Comparison of ENCODE assay signal across 17 mouse cellular contexts in the genomic region with DNA sequence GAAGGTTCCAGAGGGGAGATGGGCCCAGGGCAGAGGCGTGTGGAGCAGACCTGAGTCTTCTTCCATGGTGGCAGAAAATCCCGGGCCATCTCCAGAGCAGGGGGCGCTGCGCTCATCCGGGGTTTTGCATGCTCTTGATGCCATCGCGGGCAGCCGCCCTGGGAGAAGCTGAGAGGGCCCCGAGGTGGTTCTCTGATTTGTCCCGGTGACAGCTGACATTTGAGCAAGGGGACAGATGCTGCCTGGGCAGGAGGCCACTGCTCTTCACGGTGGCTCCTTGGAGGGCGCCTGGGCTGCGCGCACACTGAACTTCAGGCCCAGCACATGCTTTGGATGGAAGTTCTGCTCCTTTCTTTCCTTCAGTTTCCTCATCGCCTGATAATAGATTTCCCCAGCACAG.
DNase-seq lines count a peak whose midpoint lies in the region; ATAC-seq and TF ChIP-seq lines count a peak whose summit lies in the region.
"Had no signal": no experiment of that assay in that cellular context is flagged by ENCODE, and none has a peak within 500 bp of the region (broad histone marks: within the 10 kb centered on the region; RNA-seq: fewer than 3 reads in every experiment).

No protein-coding gene starts in this region.

- no peaks in the 10 kb centered on the region for H3K27me3 ChIP-seq in cerebellum, adult 2 months (ENCODE audit: control insufficient read depth, insufficient read depth, low read length)
- H3K27me3 ChIP-seq in hindbrain, embryonic 10.5 days (ENCODE audit: insufficient read depth, poor library complexity, severe bottlenecking), result peaks cover 5% of the 10 kb centered on the region
- no peaks in the 10 kb centered on the region for H3K27me3 ChIP-seq in hindbrain, embryonic 16.5 days (replicated peaks; ENCODE audit: control insufficient read depth, insufficient read depth, low read length)
- H3K27me3 ChIP-seq in midbrain, postnatal 0 days (ENCODE audit: insufficient read depth, low read length), result no peaks in the 10 kb centered on the region
- no peaks in the 10 kb centered on the region for H3K27me3 ChIP-seq in midbrain, embryonic 13.5 days
- H3K27me3 ChIP-seq: forebrain, embryonic 12.5 days had no signal

- H3K9me3 ChIP-seq in hindbrain, embryonic 10.5 days, result no peaks in the 10 kb centered on the region
- no peaks in the 10 kb centered on the region for H3K9me3 ChIP-seq in hindbrain, embryonic 16.5 days (ENCODE audit: control insufficient read depth, low read length)
- H3K9me3 ChIP-seq in midbrain, postnatal 0 days (ENCODE audit: low read length), result no peaks in the 10 kb centered on the region
- no peaks in the 10 kb centered on the region for H3K9me3 ChIP-seq in midbrain, embryonic 13.5 days
- H3K9me3 ChIP-seq: forebrain, embryonic 12.5 days; midbrain, embryonic 10.5 days had no signal

- no peak overlapping the region for H3K27ac ChIP-seq in cerebellum, adult 2 months (ENCODE audit: insufficient read depth, low read length)
- peak overlapping the region; percentile 40; the same call in 1 of the 2 replicates for H3K27ac ChIP-seq in hindbrain, embryonic 10.5 days
- no peak overlapping the region for H3K27ac ChIP-seq in hindbrain, embryonic 16.5 days (ENCODE audit: low read depth, low read length)
- no peak overlapping the region for H3K27ac ChIP-seq in midbrain, postnatal 0 days (ENCODE audit: low read depth, low read length)
- no peak overlapping the region for H3K27ac ChIP-seq in midbrain, embryonic 13.5 days
- H3K27ac ChIP-seq: forebrain, embryonic 12.5 days; macrophage; midbrain, embryonic 10.5 days; stomach, postnatal 0 days had no signal

- H3K4me2 ChIP-seq in hindbrain, embryonic 16.5 days (ENCODE audit: low read length), result no peak overlapping the region
- no peak overlapping the region for H3K4me2 ChIP-seq in midbrain, postnatal 0 days (ENCODE audit: low read depth, low read length, poor library complexity, severe bottlenecking)
- H3K4me2 ChIP-seq in midbrain, embryonic 13.5 days (replicated peaks), result no peak overlapping the region
- H3K4me2 ChIP-seq: forebrain, embryonic 12.5 days had no signal

- H3K9ac ChIP-seq in hindbrain, embryonic 16.5 days (ENCODE audit: low read depth, low read length), result no peak overlapping the region
- H3K9ac ChIP-seq in midbrain, postnatal 0 days (replicated peaks; ENCODE audit: low read length, poor library complexity, severe bottlenecking), result no peak overlapping the region
- no peak overlapping the region for H3K9ac ChIP-seq in midbrain, embryonic 13.5 days (replicated peaks)
- H3K9ac ChIP-seq: forebrain, embryonic 12.5 days had no signal

- TF ChIP-seq CTCF in cerebellum, adult 2 months (IDR thresholded peaks at IDR 0.05; ENCODE audit: borderline replicate concordance, insufficient read depth, low read depth, low read length), result no peak
- no peak for TF ChIP-seq CTCF in midbrain, postnatal 0 days (IDR thresholded peaks at IDR 0.05)

- peak; percentile 60 to 73 for DNase-seq in cerebellum, postnatal 10 days
- DNase-seq in cerebellum, adult 2 months, result no peak
- no peak for DNase-seq in hindbrain, embryonic 10.5 days (ENCODE audit: low spot score)
- peak; percentile 27 for DNase-seq in midbrain, postnatal 0 days (ENCODE audit: low spot score)
- DNase-seq in skeletal muscle tissue, adult 2 months (ENCODE audit: low read depth, low spot score), result peak; percentile 71
- DNase-seq in retina, postnatal 1 day, result no peak
- DNase-seq: cerebellum, postnatal 25 days; kidney, adult 9 months; kidney, postnatal 36 days; liver; right cerebral cortex, postnatal 4 days had no signal

- no peak overlapping the region for H3K4me3 ChIP-seq in cerebellum, adult 2 months (replicated peaks; ENCODE audit: insufficient read depth, low read depth, low read length)
- no peak overlapping the region for H3K4me3 ChIP-seq in hindbrain, embryonic 10.5 days
- H3K4me3 ChIP-seq in hindbrain, embryonic 16.5 days (ENCODE audit: low read length), result no peak overlapping the region
- H3K4me3 ChIP-seq in midbrain, postnatal 0 days (ENCODE audit: low read depth, low read length), result no peak overlapping the region
- no peak overlapping the region for H3K4me3 ChIP-seq in midbrain, embryonic 13.5 days (replicated peaks)
- H3K4me3 ChIP-seq: forebrain, embryonic 12.5 days; midbrain, embryonic 10.5 days had no signal

- no peaks in the 10 kb centered on the region; the same call in 1 of the 2 replicates for H3K4me1 ChIP-seq in cerebellum, adult 2 months (ENCODE audit: control insufficient read depth, insufficient read depth, low read length)
- H3K4me1 ChIP-seq in hindbrain, embryonic 10.5 days (replicated peaks), result peaks cover 17% of the 10 kb centered on the region
- no peaks in the 10 kb centered on the region for H3K4me1 ChIP-seq in hindbrain, embryonic 16.5 days (ENCODE audit: control insufficient read depth, insufficient read depth, low read depth, low read length)
- no peaks in the 10 kb centered on the region for H3K4me1 ChIP-seq in midbrain, postnatal 0 days (ENCODE audit: insufficient read depth, low read length)
- no peaks in the 10 kb centered on the region for H3K4me1 ChIP-seq in midbrain, embryonic 13.5 days (replicated peaks)

- TF ChIP-seq POLR2A in cerebellum, adult 2 months (IDR thresholded peaks at IDR 0.05; ENCODE audit: borderline replicate concordance, insufficient read depth, low read length), result no peak

- no peak for ATAC-seq in hindbrain, embryonic 16.5 days
- ATAC-seq in midbrain, postnatal 0 days (ENCODE audit: low FRiP score), result no peak
- no peak for ATAC-seq in midbrain, embryonic 13.5 days

- no peaks in the 10 kb centered on the region for H3K36me3 ChIP-seq in hindbrain, embryonic 10.5 days
- H3K36me3 ChIP-seq in hindbrain, embryonic 16.5 days (ENCODE audit: control insufficient read depth, insufficient read depth, low read length), result no peaks in the 10 kb centered on the region
- H3K36me3 ChIP-seq in midbrain, postnatal 0 days (ENCODE audit: insufficient read depth, low read length), result no peaks in the 10 kb centered on the region
- H3K36me3 ChIP-seq in midbrain, embryonic 13.5 days, result no peaks in the 10 kb centered on the region
- H3K36me3 ChIP-seq: forebrain, embryonic 12.5 days; midbrain, embryonic 10.5 days had no signal

- 36% methylated on average over 15 of the region's 15 CpGs for WGBS in cerebellum, adult 2 months
- WGBS in hindbrain, embryonic 10.5 days, result 72% methylated on average over 15 of the region's 15 CpGs
- 64% methylated on average over 15 of the region's 15 CpGs for WGBS in hindbrain, embryonic 16.5 days
- WGBS in midbrain, postnatal 0 days, result 75% methylated on average over 14 of the region's 15 CpGs
- 73% methylated on average over 15 of the region's 15 CpGs for WGBS in midbrain, embryonic 13.5 days

Comparison
In these comparisons a context has a peak if more than half of its experiments do, and no peak if none do; other contexts are left out.
1. DNase-seq: peak in cerebellum, postnatal 10 days (2 of 2), midbrain, postnatal 0 days (single experiment) and skeletal muscle tissue, adult 2 months (single experiment); none in cerebellum, adult 2 months (0 of 2), hindbrain, embryonic 10.5 days (single experiment) and retina, postnatal 1 day (single experiment).